ENCODE assay signal across 7 mouse cellular contexts in the genomic region with DNA sequence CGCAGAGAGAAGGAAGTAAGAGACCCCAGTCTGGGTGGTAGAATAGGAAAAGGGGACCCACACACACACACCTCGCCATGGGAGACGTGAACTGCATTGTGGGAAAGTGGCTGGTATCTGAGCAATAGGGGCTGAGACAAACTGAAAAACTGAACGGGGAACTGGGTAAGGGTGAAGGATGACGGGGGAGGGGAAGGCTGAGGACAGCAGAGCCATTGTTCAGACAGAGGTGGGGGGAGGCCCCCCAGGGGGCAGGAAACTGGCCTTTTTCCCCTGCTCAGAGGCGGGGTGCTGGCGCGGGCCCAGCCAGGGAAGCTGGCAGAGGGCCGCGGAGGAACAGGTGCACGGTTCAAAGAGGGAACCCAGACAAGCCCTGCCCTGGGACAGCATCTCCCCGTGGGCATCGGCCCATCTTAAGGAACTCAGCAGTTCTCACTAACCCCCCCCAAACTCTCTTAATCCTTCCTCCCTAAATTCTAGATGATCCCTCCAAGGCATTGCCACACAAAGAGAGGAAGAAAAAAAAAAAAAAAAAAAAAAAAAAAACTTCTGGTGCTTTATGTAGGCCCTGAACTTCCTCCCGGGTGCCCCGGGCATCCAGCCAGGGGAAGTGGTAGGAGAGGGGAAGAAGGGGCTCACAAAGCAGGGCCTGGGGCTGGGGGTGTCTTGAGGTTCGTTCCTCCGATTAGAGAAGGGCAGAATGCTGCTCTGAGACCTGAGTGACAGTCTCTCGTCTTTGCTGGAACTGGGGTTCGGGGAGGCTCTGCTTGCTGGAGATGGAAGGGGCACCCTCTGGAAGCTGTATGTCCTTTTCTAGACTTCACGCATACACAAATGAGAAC. TPM values are rescaled to one million over a fixed set of nuclear protein-coding genes. Genes with fewer than 3 reads are reported as not detected.
DNase-seq lines count a peak whose midpoint lies in the region; ATAC-seq lines count a peak whose summit lies in the region.

No protein-coding gene starts in this region.

- peak; percentile 57 for DNase-seq in testis, postnatal 10 days (ENCODE audit: low spot score)
- DNase-seq in testis, postnatal 14 days (ENCODE audit: low spot score): no peak
- peak; percentile 30 to 58 for DNase-seq in cerebellum, postnatal 36 days
- DNase-seq in heart, postnatal 14 days: peak; percentile 52 to 54
- peak; percentile 38 to 53 for DNase-seq in layer of hippocampus, postnatal 14 days (ENCODE audit: low spot score in 2 of 2)
- peak; percentile 80 to 81 for DNase-seq in spleen, postnatal 36 days (ENCODE audit: low spot score in 2 of 2)

- ATAC-seq in megakaryocyte progenitor cell, adult 5-6 weeks (replicated peaks; ENCODE audit: poor library complexity): peak; percentile 23

- intact Hi-C loops in heart, postnatal 14 days (cut with DNase I): no loop called here

RNA-seq across cellular contexts. Expression of a gene that starts 3.7 kb away (rescaled TPM):
- 1 to 10 TPM; 1.0 to 3.3 TPM for total RNA-seq in heart, postnatal 14 days (2021)
- total RNA-seq in layer of hippocampus, postnatal 14 days (2021): under 1 TPM; 0.41 to 0.81 TPM
- 20.5 and 28.0 TPM in 2 replicates for total RNA-seq in megakaryocyte progenitor cell, adult 5-6 weeks (2015)
- total RNA-seq in megakaryocyte progenitor cell, adult 5-6 weeks (2017): 48.6 and 57.7 TPM in 2 replicates

RNA-seq across cellular contexts. Expression of a gene that starts 24.8 kb away (rescaled TPM):
- not detected for total RNA-seq in heart, postnatal 14 days (2021)
- not detected for total RNA-seq in layer of hippocampus, postnatal 14 days (2021)
- not detected in 2 replicates for total RNA-seq in megakaryocyte progenitor cell, adult 5-6 weeks (2015)
- not detected in 2 replicates for total RNA-seq in megakaryocyte progenitor cell, adult 5-6 weeks (2017)

RNA-seq across cellular contexts. Expression of a gene that starts 25.7 kb away (rescaled TPM):
- 10 to 100 TPM in 1 of 2 experiments, 1 to 10 TPM in 1; 9.4 to 10.2 TPM for total RNA-seq in heart, postnatal 14 days (2021)
- total RNA-seq in layer of hippocampus, postnatal 14 days (2021): 10 to 100 TPM; 29.1 to 33.8 TPM
- 10.8 and 18.1 TPM in 2 replicates for total RNA-seq in megakaryocyte progenitor cell, adult 5-6 weeks (2015)
- 16.0 and 20.8 TPM in 2 replicates for total RNA-seq in megakaryocyte progenitor cell, adult 5-6 weeks (2017)

RNA-seq across cellular contexts. Expression of a gene that starts 40.0 kb away (rescaled TPM):
- not detected for total RNA-seq in heart, postnatal 14 days (2021)
- not detected for total RNA-seq in layer of hippocampus, postnatal 14 days (2021)
- total RNA-seq in megakaryocyte progenitor cell, adult 5-6 weeks (2015): not detected in 2 replicates
- not detected in 2 replicates for total RNA-seq in megakaryocyte progenitor cell, adult 5-6 weeks (2017)

RNA-seq across cellular contexts. Expression of a gene that starts 57.3 kb away (rescaled TPM):
- total RNA-seq in heart, postnatal 14 days (2021): 1 to 10 TPM; 1.7 to 2.1 TPM
- total RNA-seq in layer of hippocampus, postnatal 14 days (2021): 10 to 100 TPM; 13.3 to 13.9 TPM
- 2.5 and 3.6 TPM in 2 replicates for total RNA-seq in megakaryocyte progenitor cell, adult 5-6 weeks (2015)
- total RNA-seq in megakaryocyte progenitor cell, adult 5-6 weeks (2017): 2.7 and 5.0 TPM in 2 replicates

Comparison
In these comparisons a context has a peak if more than half of its experiments do, and no peak if none do; other contexts are left out.
1. RNA of a gene that starts 3.7 kb away (total RNA-seq): 20.5 to 57.7 TPM in megakaryocyte progenitor cell, adult 5-6 weeks; 1.0 to 3.3 TPM in heart, postnatal 14 days and 0.41 to 0.81 TPM in layer of hippocampus, postnatal 14 days; every median in the first group is over 4 times any median in the second.